Mouse (Mus musculus) limb, embryonic 13.5 days (tissue): Measurements from ENCODE around the gene Tox3. TPM values are rescaled to one million over a fixed set of nuclear protein-coding genes. Genes with fewer than 3 reads are reported as not detected.
A peak's percentile ranks its signal among the peaks of the same experiment; 100 is the strongest.

Source experiments
- ATAC-seq: fragments of 200-750 bp; cut with Nextera tagmentation; 2 replicates; pipeline ENCODE4 v1.8.0; 2017; ENCODE audit warnings: low read depth, moderate number of reproducible peaks, moderate TSS enrichment; ENCODE audit not compliant: low FRiP score
- H3K27ac ChIP-seq: fragments of 300-500 bp; sonication (generic); 2 replicates; pipeline ENCODE4 v1.5.1; 2015; ENCODE audit warnings: inconsistent platforms, mild to moderate bottlenecking, moderate library complexity
- H3K27me3 ChIP-seq: fragments of 300-500 bp; sonication (generic); 2 replicates; pipeline ENCODE4 v1.6.1; 2015; ENCODE audit warnings: mild to moderate bottlenecking, inconsistent platforms
- H3K36me3 ChIP-seq: fragments of 300-500 bp; sonication (generic); 2 replicates; pipeline ENCODE4 v1.6.1; 2015; ENCODE audit warnings: inconsistent platforms, mild to moderate bottlenecking, moderate library complexity
- H3K4me1 ChIP-seq: fragments of 300-500 bp; sonication (generic); 2 replicates; pipeline ENCODE4 v1.6.1; 2015; ENCODE audit warnings: inconsistent platforms
- H3K4me2 ChIP-seq: fragments of 300-500 bp; sonication (generic); replicated peaks from 2 replicates; pipeline ENCODE4 v1.6.1; 2015; ENCODE audit warnings: inconsistent platforms, mild to moderate bottlenecking, moderate library complexity
- H3K4me3 ChIP-seq: fragments of 300-500 bp; sonication (generic); 2 replicates; pipeline ENCODE4 v1.5.1; 2015; ENCODE audit warnings: moderate library complexity, mild to moderate bottlenecking, inconsistent platforms
- H3K9ac ChIP-seq: fragments of 300-500 bp; sonication (generic); 2 replicates; pipeline ENCODE4 v1.6.1; 2015; ENCODE audit warnings: mild to moderate bottlenecking, inconsistent platforms
- H3K9me3 ChIP-seq: fragments of 300-500 bp; sonication (generic); 2 replicates; pipeline ENCODE4 v1.6.1; 2016; ENCODE audit warnings: inconsistent platforms
- WGBS: fragments of 180-500 bp; shearing (Covaris S2); methylation state at CpG from one replicate; pipeline ENCODE4 v1.1.7; 2015; 5-methylcytosine and 5-hydroxymethylcytosine counted together
- polyA plus RNA-seq: library from polyadenylated mRNA; unstranded; fragments of >200 nt; fragmentation: Nextera tagmentation; extraction: Ambion mirVana; gene quantifications from 2 replicates; pipeline ENCODE4 v1.2.1, GENCODE M21; 2015

The Tox3 gene
- 7.4 and 8.2 TPM in 2 replicates for polyA plus RNA-seq

- WGBS = 2% methylated on average over 31 of the region's 89 CpGs
- peak; percentile 62 for ATAC-seq
- peak within 1 kb of the TSS; percentile 79; the same call in 1 of the 2 replicates for H3K27ac ChIP-seq
Observed at GRCm38 (mm10) chr8:90348178-90348925, at the start of gene Tox3. Gene Tox3, minus strand, starts transcription at chr8:90348343.

GRCm38 (mm10) chr8:90392643-90393042 is 44.5 kb upstream of the Tox3 start:
- Histone ChIP-seq H3K4me2 (no peak overlapping the region), H3K9ac (no peak overlapping the region), H3K27ac (no peak overlapping the region), H3K36me3 (no peaks in the 10 kb centered on the region), H3K27me3 (no peaks in the 10 kb centered on the region), H3K4me1 (no peaks in the 10 kb centered on the region), H3K4me3 (no peak overlapping the region), H3K9me3 (no peaks in the 10 kb centered on the region)
- 85% methylated on average over 2 of the region's 2 CpGs for WGBS
- no peak for ATAC-seq

More at GRCm38 (mm10) chr8:90348178-90348925, at the start of gene Tox3:
- H3K9me3 ChIP-seq = no peaks in the 10 kb centered on the region
- peak within 1 kb of the TSS; percentile 72 for H3K4me3 ChIP-seq
- peaks cover 40% of the 10 kb centered on the region for H3K27me3 ChIP-seq
- H3K4me1 ChIP-seq = peaks cover 21% of the 10 kb centered on the region
- peak within 1 kb of the TSS; percentile 84 for H3K9ac ChIP-seq
- H3K4me2 ChIP-seq = peak within 1 kb of the TSS; percentile 86
- H3K36me3 ChIP-seq = no peaks in the 10 kb centered on the region

DNA sequence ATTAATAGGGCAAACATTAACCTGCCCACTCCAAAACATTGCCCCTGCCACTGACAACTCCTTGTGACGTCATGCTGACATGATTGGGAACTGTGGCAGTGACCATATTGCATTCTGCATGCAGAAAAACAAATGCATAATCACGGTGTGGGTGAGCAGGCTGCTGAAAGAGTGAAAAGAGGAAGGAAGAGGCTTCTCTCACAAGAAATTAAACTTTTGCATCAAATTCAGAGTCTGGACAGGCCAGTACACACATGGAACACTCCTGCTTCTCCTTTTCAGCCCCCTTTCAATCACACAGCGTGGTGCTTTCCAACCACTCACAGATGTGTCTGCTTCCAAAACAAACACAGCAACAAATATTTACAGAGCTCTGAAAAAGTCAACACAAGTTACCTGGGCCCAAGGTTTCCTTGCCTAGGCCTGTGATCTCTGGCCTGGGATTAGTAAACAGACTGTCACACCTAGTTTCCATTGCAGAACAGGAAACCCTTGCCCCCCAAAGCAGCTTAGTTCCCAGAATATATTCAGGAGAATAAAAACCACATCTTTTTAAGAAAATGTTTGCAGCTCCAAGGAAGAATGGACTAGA is 43.4 kb upstream of the Tox3 start:
- H3K9me3 ChIP-seq = no peaks in the 10 kb centered on the region
- no peaks in the 10 kb centered on the region for H3K27me3 ChIP-seq
- 61% methylated on average over 3 of the region's 3 CpGs for WGBS
- no peaks in the 10 kb centered on the region for H3K4me1 ChIP-seq
- no peak overlapping the region for H3K9ac ChIP-seq
- H3K4me2 ChIP-seq = no peak overlapping the region
- no peak for ATAC-seq
- H3K27ac ChIP-seq = no peak overlapping the region
- no peak overlapping the region for H3K4me3 ChIP-seq
- H3K36me3 ChIP-seq = no peaks in the 10 kb centered on the region

GRCm38 (mm10) chr8:90390827-90391226 is 42.7 kb upstream of the Tox3 start:
- Histone ChIP-seq H3K27me3 (no peaks in the 10 kb centered on the region), H3K27ac (no peak overlapping the region), H3K36me3 (no peaks in the 10 kb centered on the region), H3K4me1 (no peaks in the 10 kb centered on the region), H3K4me3 (no peak overlapping the region), H3K4me2 (no peak overlapping the region), H3K9ac (no peak overlapping the region), H3K9me3 (no peaks in the 10 kb centered on the region)
- ATAC-seq = no peak
- WGBS = 95% methylated on average over 1 of the region's 1 CpGs

DNA sequence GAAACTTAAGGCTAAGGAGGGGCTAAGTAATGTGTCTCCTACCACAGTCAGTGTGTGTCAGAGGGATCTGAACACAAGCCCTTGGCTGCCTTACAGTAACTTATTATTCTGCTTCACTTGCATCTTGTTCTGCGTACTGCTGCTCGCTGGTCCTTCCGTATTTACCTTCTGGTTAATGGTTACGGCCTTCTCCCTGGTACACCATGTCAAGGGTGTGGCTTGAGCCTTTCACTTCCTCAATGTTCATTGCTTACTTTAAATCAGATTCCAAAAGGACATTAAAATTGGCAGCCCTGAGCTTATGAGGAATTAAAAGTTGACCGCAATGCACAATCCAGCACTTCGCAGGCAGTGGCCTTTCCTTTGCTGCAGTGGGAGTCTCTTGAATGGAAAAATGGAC is 30.9 kb upstream of the Tox3 start:
- WGBS = 86% methylated on average over 6 of the region's 6 CpGs
- Histone ChIP-seq H3K4me1 (no peaks in the 10 kb centered on the region), H3K9me3 (no peaks in the 10 kb centered on the region), H3K4me2 (no peak overlapping the region), H3K36me3 (no peaks in the 10 kb centered on the region), H3K9ac (no peak overlapping the region), H3K27me3 (no peaks in the 10 kb centered on the region), H3K4me3 (no peak overlapping the region), H3K27ac (no peak overlapping the region)
- ATAC-seq = no peak

DNA sequence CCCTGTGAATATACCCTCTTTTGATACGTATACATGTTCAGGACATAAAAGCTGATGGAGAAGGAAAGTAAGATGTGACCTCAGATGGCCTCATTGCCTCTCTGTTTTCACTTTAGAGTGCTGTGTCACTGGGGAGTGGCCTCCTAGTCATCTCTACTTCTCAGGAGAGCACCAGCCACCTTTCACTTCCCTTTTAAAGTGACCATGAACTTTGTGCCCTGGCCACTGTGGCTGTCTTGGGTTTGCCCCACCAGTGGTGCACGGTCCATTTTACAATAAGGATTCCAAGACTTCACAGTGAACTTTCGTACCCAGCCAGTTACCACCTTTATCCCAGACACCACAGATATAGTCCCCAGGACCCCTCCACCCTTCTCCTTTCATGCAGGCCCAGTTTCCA is 29.9 kb upstream of the Tox3 start:
- no peaks in the 10 kb centered on the region for H3K4me1 ChIP-seq
- WGBS = 94% methylated on average over 3 of the region's 3 CpGs
- H3K36me3 ChIP-seq = no peaks in the 10 kb centered on the region
- H3K4me3 ChIP-seq = no peak overlapping the region
- H3K27ac ChIP-seq = no peak overlapping the region
- H3K4me2 ChIP-seq = no peak overlapping the region
- no peak for ATAC-seq
- no peaks in the 10 kb centered on the region for H3K27me3 ChIP-seq
- no peaks in the 10 kb centered on the region for H3K9me3 ChIP-seq
- H3K9ac ChIP-seq = no peak overlapping the region

GRCm38 (mm10) chr8:90371611-90372222 is 23.6 kb upstream of the Tox3 start:
- H3K4me1 ChIP-seq = no peaks in the 10 kb centered on the region
- no peak overlapping the region for H3K27ac ChIP-seq
- no peaks in the 10 kb centered on the region for H3K9me3 ChIP-seq
- ATAC-seq = no peak
- no peak overlapping the region for H3K9ac ChIP-seq
- no peak overlapping the region for H3K4me3 ChIP-seq
- H3K27me3 ChIP-seq = no peaks in the 10 kb centered on the region
- WGBS = 78% methylated on average over 10 of the region's 10 CpGs
- no peak overlapping the region for H3K4me2 ChIP-seq
- H3K36me3 ChIP-seq = no peaks in the 10 kb centered on the region

- H3K4me1 ChIP-seq = no peaks in the 10 kb centered on the region
- no peaks in the 10 kb centered on the region for H3K9me3 ChIP-seq
- no peak overlapping the region for H3K4me3 ChIP-seq
- 17% methylated on average over 3 of the region's 3 CpGs for WGBS
- H3K27me3 ChIP-seq = no peaks in the 10 kb centered on the region
- H3K36me3 ChIP-seq = no peaks in the 10 kb centered on the region
- no peak for ATAC-seq
- H3K9ac ChIP-seq = no peak overlapping the region
- no peak overlapping the region for H3K27ac ChIP-seq
- H3K4me2 ChIP-seq = no peak overlapping the region
Observed at GRCm38 (mm10) chr8:90369876-90370275, 21.7 kb upstream of the Tox3 start.

- ATAC-seq = no peak
- Histone ChIP-seq H3K9ac (no peak overlapping the region), H3K27ac (no peak overlapping the region), H3K27me3 (peaks cover 3% of the 10 kb centered on the region; the same call in 1 of the 2 replicates), H3K4me3 (no peak overlapping the region), H3K9me3 (no peaks in the 10 kb centered on the region), H3K4me2 (no peak overlapping the region), H3K4me1 (no peaks in the 10 kb centered on the region), H3K36me3 (no peaks in the 10 kb centered on the region)
- WGBS = 70% methylated on average over 3 of the region's 3 CpGs
Observed at GRCm38 (mm10) chr8:90356729-90357128, 8.6 kb upstream of the Tox3 start.

GRCm38 (mm10) chr8:90354782-90355181 is 6.6 kb upstream of the Tox3 start:
- H3K9ac ChIP-seq = no peak overlapping the region
- 94% methylated on average over 3 of the region's 3 CpGs for WGBS
- peaks cover 12% of the 10 kb centered on the region for H3K27me3 ChIP-seq
- H3K4me1 ChIP-seq = no peaks in the 10 kb centered on the region
- no peak overlapping the region for H3K4me3 ChIP-seq
- no peaks in the 10 kb centered on the region for H3K36me3 ChIP-seq
- no peak for ATAC-seq
- H3K9me3 ChIP-seq = no peaks in the 10 kb centered on the region
- H3K4me2 ChIP-seq = no peak overlapping the region
- H3K27ac ChIP-seq = no peak overlapping the region

- H3K27ac ChIP-seq = no peak overlapping the region
- H3K4me1 ChIP-seq = no peaks in the 10 kb centered on the region
- H3K4me2 ChIP-seq = no peak overlapping the region
- 76% methylated on average over 16 of the region's 16 CpGs for WGBS
- H3K36me3 ChIP-seq = no peaks in the 10 kb centered on the region
- H3K9me3 ChIP-seq = no peaks in the 10 kb centered on the region
- no peak overlapping the region for H3K4me3 ChIP-seq
- no peak overlapping the region for H3K9ac ChIP-seq
- ATAC-seq = no peak
- H3K27me3 ChIP-seq = peaks cover 19% of the 10 kb centered on the region
Observed at GRCm38 (mm10) chr8:90353960-90354540, 5.9 kb upstream of the Tox3 start.

GRCm38 (mm10) chr8:90353499-90353898 is 5.4 kb upstream of the Tox3 start:
- WGBS = 73% methylated on average over 2 of the region's 2 CpGs
- H3K9me3 ChIP-seq = no peaks in the 10 kb centered on the region
- ATAC-seq = no peak
- no peak overlapping the region for H3K4me2 ChIP-seq
- H3K27me3 ChIP-seq = peaks cover 23% of the 10 kb centered on the region
- H3K27ac ChIP-seq = no peak overlapping the region
- no peak overlapping the region for H3K9ac ChIP-seq
- H3K36me3 ChIP-seq = no peaks in the 10 kb centered on the region
- peaks cover 4% of the 10 kb centered on the region for H3K4me1 ChIP-seq
- no peak overlapping the region for H3K4me3 ChIP-seq
